Mouse (Mus musculus): Measurements from ENCODE around the gene Ccnd1.

Gene Ccnd1

DNA sequence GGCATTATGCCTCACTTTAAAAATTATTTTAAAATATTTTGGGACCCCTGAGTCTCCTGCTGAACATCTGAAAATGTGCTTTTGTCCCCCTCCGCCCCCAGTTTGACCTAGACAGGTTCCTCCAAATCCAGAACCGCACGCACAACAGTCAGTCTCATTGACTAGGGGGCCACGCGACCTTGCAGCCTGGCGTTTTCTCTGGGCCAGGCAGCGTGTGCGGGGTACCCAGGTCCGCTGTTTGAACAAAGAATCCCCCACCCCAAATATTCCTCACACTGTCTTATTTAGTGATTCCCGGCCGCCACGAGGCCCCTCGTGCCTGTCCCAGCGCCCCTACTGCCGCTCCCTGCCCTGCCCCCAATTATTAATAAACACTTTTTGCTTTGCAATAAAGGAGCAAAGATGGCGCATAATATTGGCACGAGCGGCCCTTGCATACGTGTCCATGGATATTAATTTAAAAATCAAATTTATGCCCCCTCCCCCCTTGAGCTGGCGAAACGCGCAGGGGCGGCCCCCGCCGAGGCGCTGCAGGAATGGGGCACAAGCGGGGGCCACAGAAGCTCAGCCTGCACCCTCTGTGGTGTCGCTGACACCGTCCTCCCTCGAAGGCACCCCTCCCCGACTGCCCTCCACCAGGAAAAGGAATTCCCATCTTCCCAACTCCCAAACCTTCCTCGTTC lies 923 bp downstream of the Ccnd1 start:
- peak in 1 of 2 experiments; percentile 26 for DNase-seq (ENCODE audit: low spot score in 2 of 2)

- DNase-seq (ENCODE audit: low spot score in 2 of 2), result peak in 1 of 2 experiments; percentile 28
These were observed 1.7 kb downstream of the Ccnd1 start for GRCm38 (mm10) chr7:144937899-144938517.

DNA sequence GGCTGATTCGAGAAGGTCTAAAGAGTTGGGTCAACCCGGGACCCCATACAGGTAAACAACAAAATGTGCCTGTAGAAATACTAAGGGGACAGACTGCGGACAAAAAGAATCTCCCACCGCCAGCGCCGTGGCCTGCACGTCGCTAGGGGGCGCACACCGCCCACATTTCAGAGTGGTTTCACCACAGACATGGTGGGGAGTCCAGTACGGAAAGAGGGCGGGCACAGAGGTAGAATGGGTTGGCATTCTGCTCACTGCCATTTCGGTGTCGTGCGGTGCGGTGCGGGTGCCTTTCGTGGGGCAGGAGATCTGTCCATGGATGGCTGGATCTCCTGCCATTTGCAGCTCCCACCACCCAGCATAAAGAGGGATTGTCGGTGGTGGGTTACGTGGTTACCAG lies 2.2 kb downstream of the Ccnd1 start:
- peak; percentile 90 to 93 for DNase-seq (ENCODE audit: low spot score in 2 of 2)

GRCm38 (mm10) chr7:144936311-144936880 lies 3.3 kb downstream of the Ccnd1 start:
- no peak for DNase-seq (ENCODE audit: low spot score in 2 of 2)

GRCm38 (mm10) chr7:144935563-144935962 lies 4.2 kb downstream of the Ccnd1 start:
- peak; percentile 58 to 64 for DNase-seq (ENCODE audit: low spot score in 2 of 2)

DNA sequence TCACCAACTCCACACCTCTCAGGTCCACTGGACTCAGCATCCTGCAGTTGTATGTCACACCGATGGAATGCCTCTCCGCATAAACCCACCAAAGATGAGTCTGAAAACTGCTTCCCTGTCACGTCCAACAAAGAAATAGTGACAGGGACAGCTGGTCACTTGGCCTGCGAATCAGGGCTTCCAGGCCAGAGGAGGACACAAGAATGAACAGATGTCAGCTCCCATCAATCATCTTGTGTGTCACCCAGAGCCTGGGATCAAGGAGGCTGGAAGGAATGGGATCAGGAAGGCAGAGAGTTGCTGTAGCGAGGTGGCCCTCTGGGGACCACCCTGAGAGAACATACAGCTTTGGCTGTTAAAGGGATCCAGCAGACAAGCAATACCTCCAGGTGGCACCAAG lies 4.8 kb downstream of the Ccnd1 start:
- DNase-seq (ENCODE audit: low spot score in 2 of 2), result no peak

GRCm38 (mm10) chr7:144933796-144934195 lies 5.9 kb downstream of the Ccnd1 start:
- no peak for DNase-seq (ENCODE audit: low spot score in 2 of 2)

DNA sequence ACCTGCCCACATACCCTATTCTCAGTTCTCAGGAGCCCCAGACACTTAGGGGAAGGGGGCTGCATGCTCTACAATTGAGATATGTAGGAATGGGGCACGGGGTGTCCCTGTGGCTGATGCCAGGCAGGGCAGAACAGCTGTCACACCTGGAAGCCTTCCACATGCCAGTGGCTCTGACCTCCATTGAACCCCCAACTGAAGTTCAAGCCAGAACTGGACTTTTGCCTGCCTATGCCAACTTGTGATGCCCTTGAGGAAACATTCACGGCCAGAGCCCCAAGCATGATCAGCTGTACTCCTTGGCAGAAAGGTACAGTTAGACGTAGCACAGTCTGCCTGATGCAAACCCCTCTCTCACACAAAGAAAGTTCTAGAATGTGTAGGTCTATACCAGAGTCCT lies 6.4 kb downstream of the Ccnd1 start:
- peak in 1 of 2 experiments; percentile 21 for DNase-seq (ENCODE audit: low spot score in 2 of 2)

DNA sequence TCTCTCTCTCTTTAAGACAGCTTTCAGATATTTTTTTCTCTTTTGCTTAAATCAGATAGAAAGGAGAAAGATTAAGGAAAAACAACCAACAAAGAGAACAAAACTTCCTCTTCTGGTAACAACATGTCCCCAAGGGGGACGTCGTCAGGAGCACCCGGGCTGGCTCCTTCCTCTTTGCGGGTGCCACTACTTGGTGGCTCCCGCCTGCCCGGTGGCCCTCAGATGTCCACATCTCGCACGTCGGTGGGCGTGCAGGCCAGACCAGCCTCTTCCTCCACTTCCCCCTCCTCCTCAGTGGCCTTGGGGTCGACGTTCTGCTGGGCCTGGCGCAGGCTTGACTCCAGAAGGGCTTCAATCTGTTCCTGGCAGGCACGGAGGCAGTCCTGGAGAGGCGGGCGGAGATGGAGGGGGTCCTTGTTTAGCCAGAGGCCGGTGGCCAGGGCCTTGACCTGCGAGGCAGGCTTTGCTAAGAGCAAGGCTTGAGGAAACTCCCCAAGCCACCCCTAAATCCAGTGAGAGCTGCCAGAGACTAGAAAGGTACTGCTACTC lies 7.3 kb downstream of the Ccnd1 start:
- DNase-seq (ENCODE audit: low spot score in 2 of 2), result peak; percentile 31 to 36

DNA sequence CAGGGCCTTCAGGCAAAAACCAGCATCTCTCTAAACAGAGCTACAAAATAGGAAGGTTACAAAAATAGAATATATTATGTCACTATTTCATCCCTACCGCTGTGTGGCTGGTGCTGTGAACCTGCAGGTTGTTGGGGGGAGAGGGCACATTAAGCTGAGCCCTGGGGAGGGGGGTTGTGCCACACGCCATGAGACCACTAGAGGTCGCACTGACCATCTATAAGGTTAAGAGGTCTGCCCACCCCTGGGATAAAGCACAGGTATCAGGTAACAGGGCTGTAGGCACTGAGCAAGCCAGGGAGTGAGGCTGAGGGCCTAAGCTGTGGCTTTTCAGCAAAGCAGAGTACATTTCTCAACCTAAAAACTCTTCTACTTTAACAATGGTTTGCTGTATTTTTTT lies 7.9 kb downstream of the Ccnd1 start:
- peak; percentile 29 to 38 for DNase-seq (ENCODE audit: low spot score in 2 of 2)

DNA sequence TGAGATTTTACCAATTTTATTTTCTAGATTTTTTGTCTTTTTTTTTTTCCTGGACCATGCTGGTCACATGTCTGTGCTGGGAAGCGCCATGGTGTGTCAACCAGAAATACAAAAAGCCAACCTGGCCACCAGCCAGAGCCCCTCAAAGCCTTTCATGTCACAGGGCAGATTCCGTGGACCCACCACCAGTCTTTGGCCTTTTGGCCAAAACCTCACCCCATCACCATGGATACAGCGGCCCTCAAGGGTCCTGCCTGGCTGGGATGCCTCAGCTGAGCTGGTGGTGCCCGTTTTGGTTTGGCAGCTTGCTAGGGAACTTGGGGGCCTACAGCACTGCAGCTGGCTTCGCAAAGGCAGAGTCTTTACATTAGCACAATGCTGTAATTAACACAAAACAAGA lies 9.8 kb downstream of the Ccnd1 start:
- peak in 1 of 2 experiments; percentile 30 for DNase-seq (ENCODE audit: low spot score in 2 of 2)

DNA sequence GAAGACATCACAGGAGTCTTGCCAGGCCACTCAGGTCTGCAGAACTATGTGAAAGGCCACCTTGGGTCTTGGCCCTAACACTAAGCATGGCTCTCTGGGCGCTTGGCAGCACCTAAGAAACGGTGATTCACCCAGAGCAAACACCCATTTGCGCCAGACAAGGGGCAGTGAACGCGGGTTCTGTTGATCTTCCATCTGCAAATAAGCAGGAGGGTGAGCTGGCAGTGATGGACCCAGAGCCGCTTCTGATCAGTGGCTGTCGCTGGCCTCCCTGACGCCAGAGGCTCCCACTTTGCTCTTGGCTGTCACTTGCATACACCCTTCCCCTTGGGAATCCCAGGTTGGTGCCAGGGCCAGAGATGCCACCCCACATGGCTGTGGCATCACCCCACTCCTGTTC lies 10.2 kb downstream of the Ccnd1 start:
- peak in 1 of 2 experiments; percentile 22 for DNase-seq (ENCODE audit: low spot score in 2 of 2)

GRCm38 (mm10) chr7:144928889-144929210 lies 10.9 kb downstream of the Ccnd1 start:
- DNase-seq (ENCODE audit: low spot score in 2 of 2), result no peak

DNA sequence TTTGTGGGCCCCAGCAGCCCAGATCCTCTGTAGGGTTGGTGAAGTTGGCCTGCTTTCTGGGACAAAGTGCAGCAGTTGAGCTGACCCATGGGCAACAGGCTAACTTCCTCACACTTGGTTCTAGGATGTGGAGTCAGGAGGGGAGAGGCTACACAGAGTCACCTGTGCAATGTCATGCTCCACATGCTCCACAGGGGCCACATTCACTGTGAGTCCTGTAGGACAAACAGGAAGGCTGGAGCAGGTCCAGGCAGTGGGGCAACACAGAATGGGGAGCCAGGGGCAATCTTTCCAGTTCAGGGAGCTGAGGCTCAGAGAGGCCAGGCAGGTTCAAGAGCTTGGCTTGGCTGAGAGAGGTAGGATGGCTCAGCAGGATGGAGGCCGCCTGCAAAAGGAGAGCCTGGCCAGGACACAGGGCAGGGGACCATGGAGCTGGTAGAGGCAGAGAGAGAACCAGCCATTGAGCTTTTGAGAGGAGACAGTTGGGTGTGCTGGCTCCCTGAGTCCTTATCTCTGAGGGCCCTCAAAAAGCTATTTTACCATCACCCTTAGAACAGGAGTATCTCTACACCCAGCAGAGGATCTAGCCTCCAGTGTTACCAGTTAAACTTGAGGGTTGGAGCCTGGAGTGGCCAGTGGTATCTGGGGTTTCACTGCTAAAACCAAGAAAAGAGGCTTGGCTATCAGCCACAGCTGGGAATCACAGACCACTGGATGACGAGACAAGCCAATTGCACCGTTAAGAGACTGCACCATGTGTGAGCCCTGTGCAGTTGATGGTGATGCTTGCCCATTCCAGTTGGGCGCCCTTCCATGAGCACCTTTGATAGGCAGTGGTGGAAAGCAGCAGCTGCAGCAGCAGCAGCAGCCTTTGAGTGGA lies 11.5 kb downstream of the Ccnd1 start:
- DNase-seq (ENCODE audit: low spot score in 2 of 2), result peak in 1 of 2 experiments; percentile 23

- no peak for DNase-seq (ENCODE audit: low spot score in 2 of 2)
These were observed 12.1 kb downstream of the Ccnd1 start for GRCm38 (mm10) chr7:144927591-144927990.

- peak in 1 of 2 experiments; percentile 22 for DNase-seq (ENCODE audit: low spot score in 2 of 2)
These were observed 20.9 kb downstream of the Ccnd1 start for GRCm38 (mm10) chr7:144918823-144919222.

DNA sequence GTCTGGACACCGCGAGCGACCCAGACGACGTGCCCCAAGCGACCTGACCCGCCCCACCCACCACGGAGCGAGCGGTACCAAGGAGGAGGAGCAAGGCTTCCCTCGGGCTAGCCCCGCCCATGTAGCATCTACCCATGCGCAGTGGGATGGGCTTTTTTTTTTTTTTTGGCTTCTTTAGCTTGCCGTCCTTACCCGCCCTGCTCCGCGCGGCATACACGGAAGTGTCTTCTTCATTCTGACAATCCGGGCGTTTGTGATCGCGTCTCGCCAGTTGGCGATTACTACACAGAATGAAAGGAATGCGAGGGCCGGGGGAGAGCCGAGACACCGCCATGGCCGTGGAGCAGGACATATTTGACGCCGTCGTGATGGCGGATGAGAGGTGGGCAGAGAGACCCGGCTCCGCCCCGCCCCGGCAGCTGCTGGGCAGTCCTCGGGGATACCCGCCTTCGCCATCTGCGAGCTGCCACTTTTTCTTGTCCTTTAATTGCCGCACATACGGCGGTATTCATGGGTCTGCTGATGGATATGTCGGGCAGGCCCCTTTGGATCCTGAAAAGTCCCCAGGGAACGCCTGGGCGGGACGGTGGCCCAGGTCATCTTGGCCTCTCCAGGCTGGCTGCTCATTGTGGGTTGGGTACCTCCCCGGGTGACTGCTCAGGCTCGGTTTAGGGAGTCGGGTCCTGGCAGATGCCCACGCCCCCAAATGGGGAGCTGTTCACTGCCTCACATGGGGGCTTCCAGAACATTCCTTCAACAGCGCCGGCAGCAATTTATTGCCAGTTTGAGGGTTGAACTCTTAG lies 24.6 kb downstream of the Ccnd1 start, which contains the start of gene LTO1:
LTO1 (plus strand) TSS at position 153 of the 803 bp plus-strand sequence.
- DNase-seq (ENCODE audit: low spot score in 2 of 2), result peak; percentile 93 to 94

GRCm38 (mm10) chr7:144914296-144914947 lies 25.3 kb downstream of the Ccnd1 start:
- peak; percentile 83 to 85 for DNase-seq (ENCODE audit: low spot score in 2 of 2)

DNA sequence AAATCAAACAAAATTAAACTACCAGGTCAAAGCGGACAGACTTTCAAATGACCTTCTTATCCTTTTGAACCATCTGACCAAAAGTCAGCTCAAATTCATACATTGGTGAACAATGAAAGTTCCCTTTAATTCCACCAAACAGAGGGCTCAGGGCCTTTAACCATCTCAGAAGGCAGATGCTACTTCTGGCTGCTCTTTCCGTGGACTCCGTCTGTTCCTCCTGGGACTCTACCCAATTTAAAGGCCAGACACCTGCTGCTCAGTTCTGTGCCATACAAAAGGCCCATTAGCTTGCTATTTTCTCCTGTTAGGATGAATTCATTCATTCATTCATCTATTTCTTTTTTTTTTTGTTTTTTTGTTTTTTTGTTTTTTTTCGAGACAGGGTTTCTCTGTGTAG lies 26.8 kb downstream of the Ccnd1 start:
- DNase-seq (ENCODE audit: low spot score in 2 of 2), result no peak

DNA sequence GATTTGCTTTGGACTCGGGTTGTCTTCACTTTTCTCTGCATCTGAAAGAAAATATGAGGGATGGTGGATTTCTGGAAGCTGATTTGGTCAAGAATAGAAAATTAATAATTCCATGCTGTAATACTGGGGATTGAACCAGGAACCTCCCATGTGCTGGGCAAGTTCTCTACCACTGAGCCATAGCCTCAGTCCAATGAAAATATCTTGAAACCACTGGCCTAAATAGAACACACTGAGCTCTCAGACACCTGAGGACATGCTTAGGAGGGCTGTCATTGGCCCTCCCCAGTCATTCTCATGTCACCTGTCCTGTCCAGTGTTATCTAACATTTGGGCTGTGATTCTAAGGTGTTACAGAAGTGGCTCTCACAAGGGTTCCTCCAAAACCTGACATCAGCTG lies 28.6 kb downstream of the Ccnd1 start:
- no peak for DNase-seq (ENCODE audit: low spot score in 2 of 2)
